Mouse (Mus musculus): Measurements from ENCODE around the gene Slc34a3.

DNA sequence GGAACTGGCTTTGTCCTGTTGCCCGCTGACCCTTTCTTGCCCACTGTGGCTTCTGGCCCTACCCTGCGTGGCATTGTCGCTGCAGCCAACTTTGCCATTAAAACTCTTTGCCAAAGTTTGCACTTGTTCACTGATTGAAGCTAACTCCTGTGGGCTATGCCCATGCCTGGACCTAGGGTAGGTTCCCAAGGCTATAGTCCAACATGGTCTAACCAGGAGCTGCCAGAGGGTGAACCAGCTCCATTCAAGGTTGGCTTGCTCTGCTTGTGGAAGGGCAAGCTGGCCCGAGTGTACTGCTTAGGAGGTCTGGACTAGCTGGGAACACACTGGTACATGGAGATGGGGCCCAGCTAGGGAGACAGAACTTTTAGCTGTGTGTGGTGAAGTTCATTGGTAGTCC is 10.0 kb upstream of the Slc34a3 start:
- TF ChIP-seq MAFK (IDR thresholded peaks at IDR 0.05; ENCODE audit: insufficient read depth, low read depth, low read length) (no peak), ZNF384 (IDR thresholded peaks at IDR 0.05; ENCODE audit: low read depth, low read length) (no peak), ZC3H11A (IDR thresholded peaks at IDR 0.05; ENCODE audit: borderline replicate concordance, low read depth, low read length) (no peak), HCFC1 (IDR thresholded peaks at IDR 0.05; ENCODE audit: borderline replicate concordance, insufficient read depth, low read length) (no peak)

Data from ES-E14 (cell line).